Mouse (Mus musculus) adrenal gland, adult 8-10 months (tissue): ENCODE data around the gene Hif3a. TPM values are rescaled to one million over a fixed set of nuclear protein-coding genes. Genes with fewer than 3 reads are reported as not detected.

Experiments used
- DNase-seq: peaks from one replicate; pipeline ENCODE4 v3.0.0; 2022
- total RNA-seq, 4 experiments: library from RNA; stranded (reverse); gene quantifications; 2 replicates each; pipeline ENCODE4 v1.2.4; 2022

Hif3a gene
- total RNA-seq, 4 experiments from 2014 or later = 2.1 to 5.4 (median 3.7) TPM

GRCm38 (mm10) chr7:17024814-17025504, 37.3 kb downstream of the Hif3a start:
- DNase-seq = no peak

GRCm38 (mm10) chr7:17024141-17024540, 38.1 kb downstream of the Hif3a start:
- DNase-seq = no peak

GRCm38 (mm10) chr7:17023701-17024100, 38.5 kb downstream of the Hif3a start:
- no peak for DNase-seq

- no peak for DNase-seq
Measured at GRCm38 (mm10) chr7:17022176-17022575, 40.1 kb downstream of the Hif3a start.

GRCm38 (mm10) chr7:17019426-17020166, 42.6 kb downstream of the Hif3a start:
- DNase-seq = no peak

GRCm38 (mm10) chr7:17017921-17018320, 44.3 kb downstream of the Hif3a start:
- no peak for DNase-seq

- DNase-seq = peak; percentile 91
Measured at GRCm38 (mm10) chr7:17017036-17017435, 45.2 kb downstream of the Hif3a start.

- DNase-seq = no peak
Measured at GRCm38 (mm10) chr7:17015381-17015780, 46.8 kb downstream of the Hif3a start.

GRCm38 (mm10) chr7:17011909-17012590, 50.2 kb downstream of the Hif3a start:
- no peak for DNase-seq

- DNase-seq = no peak
Measured at GRCm38 (mm10) chr7:17010010-17010347, 52.2 kb downstream of the Hif3a start.

- DNase-seq = no peak
Measured at GRCm38 (mm10) chr7:17009326-17010009, 52.8 kb downstream of the Hif3a start.

GRCm38 (mm10) chr7:17007300-17007699, 54.9 kb downstream of the Hif3a start:
- no peak for DNase-seq

- DNase-seq = no peak
Measured at GRCm38 (mm10) chr7:17004716-17005115, 57.5 kb downstream of the Hif3a start.

- DNase-seq = no peak
Measured at GRCm38 (mm10) chr7:17003230-17003960, 58.8 kb downstream of the Hif3a start.

- DNase-seq = peak; percentile 65
Measured at GRCm38 (mm10) chr7:17002375-17003195, 59.6 kb downstream of the Hif3a start.

- DNase-seq = peak; percentile 77
Measured at GRCm38 (mm10) chr7:16999650-17000049, 62.6 kb downstream of the Hif3a start.

GRCm38 (mm10) chr7:16999233-16999632, 63.0 kb downstream of the Hif3a start:
- no peak for DNase-seq

GRCm38 (mm10) chr7:16995345-16995744, 66.9 kb downstream of the Hif3a start:
- no peak for DNase-seq

GRCm38 (mm10) chr7:16994400-16994799, 67.8 kb downstream of the Hif3a start:
- no peak for DNase-seq

GRCm38 (mm10) chr7:16993651-16994399, 68.4 kb downstream of the Hif3a start:
- peak; percentile 86 for DNase-seq

GRCm38 (mm10) chr7:16992451-16992807, 69.8 kb downstream of the Hif3a start, which contains the start of gene Ccdc8:
Ccdc8 (plus strand) TSS chr7:16992708.
- DNase-seq = no peak
